Mouse (Mus musculus) heart, postnatal 0 days (tissue): Measurements from ENCODE around the gene Gm17416.

ENCODE experiments used
- CTCF ChIP-seq: IDR thresholded peaks from 2 replicates; pipeline ENCODE4 v1.5.1; 2016; ENCODE audit warnings: antibody characterized with exemption, control low read depth, low read depth
- EP300 ChIP-seq: IDR thresholded peaks from 2 replicates; pipeline ENCODE4 v1.6.1; 2016; ENCODE audit warnings: antibody characterized with exemption, low read depth

DNA sequence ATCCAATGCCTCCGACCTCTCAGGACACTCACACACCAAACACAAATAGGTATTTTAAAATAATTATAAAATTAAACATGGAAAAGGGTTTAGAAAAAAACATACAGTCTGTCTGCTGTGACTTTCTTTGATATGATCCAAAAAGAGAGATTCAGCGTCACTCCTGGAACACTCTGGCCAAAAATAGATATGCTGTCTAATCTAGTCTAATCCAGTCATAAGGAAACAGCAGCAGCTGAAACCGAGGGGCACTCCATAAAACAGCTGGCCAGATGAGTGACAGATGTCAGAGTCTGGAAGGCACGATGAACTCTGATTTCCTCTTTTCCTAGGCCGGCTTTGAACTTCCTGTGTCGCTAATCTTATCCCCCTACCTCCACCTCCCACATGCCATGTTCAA lies 47.3 kb downstream of the Gm17416 start:
- TF ChIP-seq CTCF (no peak), EP300 (no peak)
